Mouse (Mus musculus): ENCODE measurements around the gene Gm42674. TPM values are rescaled to one million over a fixed set of nuclear protein-coding genes. Genes with fewer than 3 reads are reported as not detected.

Gene Gm42674
- polyA plus RNA-seq, 2 experiments, result not detected

GRCm38 (mm10) chr3:90582556-90582955, 19.1 kb upstream of the Gm42674 start:
- Histone ChIP-seq H3K36me3 (ENCODE audit: control insufficient read depth, insufficient read depth, low read length) (no peaks in the 10 kb centered on the region), H3K9me3 (ENCODE audit: control insufficient read depth, low read length) (no peaks in the 10 kb centered on the region), H3K9ac (ENCODE audit: low read depth, low read length, severe bottlenecking) (no peak overlapping the region), H3K4me2 (replicated peaks; ENCODE audit: low read depth, low read length, severe bottlenecking) (no peak overlapping the region), H3K27ac (replicated peaks; ENCODE audit: low read depth, low read length) (no peak overlapping the region), H3K27me3 (ENCODE audit: control insufficient read depth, insufficient read depth, low read length) (no peaks in the 10 kb centered on the region), H3K4me3 (replicated peaks; ENCODE audit: low read length) (no peak overlapping the region), H3K4me1 (ENCODE audit: control insufficient read depth, insufficient read depth, low read length) (peaks cover 12% of the 10 kb centered on the region)
- DNase-seq (ENCODE audit: low spot score) (no peak), ATAC-seq (ENCODE audit: low FRiP score, low read depth) (no peak)
- no peak for TF ChIP-seq POLR2A (IDR thresholded peaks at IDR 0.05; ENCODE audit: borderline replicate concordance, extremely low read depth, insufficient read depth, insufficient read length)
- 83% methylated on average over 4 of the region's 4 CpGs for WGBS

- no peaks in the 10 kb centered on the region for H3K9me3 ChIP-seq (ENCODE audit: control insufficient read depth, low read length)
- H3K4me3 ChIP-seq (replicated peaks; ENCODE audit: low read length), result no peak overlapping the region
- DNase-seq (ENCODE audit: low spot score), result no peak
- H3K27me3 ChIP-seq (ENCODE audit: control insufficient read depth, insufficient read depth, low read length), result no peaks in the 10 kb centered on the region
- TF ChIP-seq POLR2A (IDR thresholded peaks at IDR 0.05; ENCODE audit: borderline replicate concordance, extremely low read depth, insufficient read depth, insufficient read length), result no peak
- peaks cover 12% of the 10 kb centered on the region for H3K4me1 ChIP-seq (ENCODE audit: control insufficient read depth, insufficient read depth, low read length)
- no peak overlapping the region for H3K9ac ChIP-seq (ENCODE audit: low read depth, low read length, severe bottlenecking)
- ATAC-seq (ENCODE audit: low FRiP score, low read depth), result no peak
- no peaks in the 10 kb centered on the region for H3K36me3 ChIP-seq (ENCODE audit: control insufficient read depth, insufficient read depth, low read length)
- H3K27ac ChIP-seq (replicated peaks; ENCODE audit: low read depth, low read length), result no peak overlapping the region
- no peak overlapping the region for H3K4me2 ChIP-seq (replicated peaks; ENCODE audit: low read depth, low read length, severe bottlenecking)
- WGBS, result 18% methylated on average over 3 of the region's 3 CpGs
These were observed 17.8 kb upstream of the Gm42674 start for GRCm38 (mm10) chr3:90583893-90584292.

- no peaks in the 10 kb centered on the region for H3K27me3 ChIP-seq (ENCODE audit: control insufficient read depth, insufficient read depth, low read length)
These were observed 16.1 kb upstream of the Gm42674 start for GRCm38 (mm10) chr3:90585595-90585994.

GRCm38 (mm10) chr3:90586016-90586643, 15.6 kb upstream of the Gm42674 start:
- TF ChIP-seq POLR2A (IDR thresholded peaks at IDR 0.05; ENCODE audit: borderline replicate concordance, extremely low read depth, insufficient read depth, insufficient read length), result no peak
- no peaks in the 10 kb centered on the region for H3K9me3 ChIP-seq (ENCODE audit: control insufficient read depth, low read length)
- no peak overlapping the region for H3K27ac ChIP-seq (replicated peaks; ENCODE audit: low read depth, low read length)
- H3K4me1 ChIP-seq (ENCODE audit: control insufficient read depth, insufficient read depth, low read length), result peaks cover 8% of the 10 kb centered on the region
- H3K36me3 ChIP-seq (ENCODE audit: control insufficient read depth, insufficient read depth, low read length), result no peaks in the 10 kb centered on the region
- peak; percentile 1; the same call in 1 of the 2 replicates for ATAC-seq (ENCODE audit: low FRiP score, low read depth)
- no peak overlapping the region for H3K4me2 ChIP-seq (replicated peaks; ENCODE audit: low read depth, low read length, severe bottlenecking)
- no peak overlapping the region for H3K9ac ChIP-seq (ENCODE audit: low read depth, low read length, severe bottlenecking)
- H3K27me3 ChIP-seq (ENCODE audit: control insufficient read depth, insufficient read depth, low read length), result no peaks in the 10 kb centered on the region
- no peak for DNase-seq (ENCODE audit: low spot score)
- 81% methylated on average over 15 of the region's 15 CpGs for WGBS
- H3K4me3 ChIP-seq (replicated peaks; ENCODE audit: low read length), result no peak overlapping the region

More at GRCm38 (mm10) chr3:90585595-90585994, 16.1 kb upstream of the Gm42674 start:
- WGBS, result 33% methylated on average over 5 of the region's 5 CpGs
- Histone ChIP-seq H3K9me3 (ENCODE audit: control insufficient read depth, low read length) (no peaks in the 10 kb centered on the region), H3K9ac (ENCODE audit: low read depth, low read length, severe bottlenecking) (no peak overlapping the region), H3K4me3 (replicated peaks; ENCODE audit: low read length) (no peak overlapping the region), H3K27ac (replicated peaks; ENCODE audit: low read depth, low read length) (no peak overlapping the region), H3K4me2 (replicated peaks; ENCODE audit: low read depth, low read length, severe bottlenecking) (no peak overlapping the region), H3K36me3 (ENCODE audit: control insufficient read depth, insufficient read depth, low read length) (no peaks in the 10 kb centered on the region), H3K4me1 (ENCODE audit: control insufficient read depth, insufficient read depth, low read length) (peaks cover 8% of the 10 kb centered on the region)
- ATAC-seq (ENCODE audit: low FRiP score, low read depth), result peak; percentile 65
- no peak for TF ChIP-seq POLR2A (IDR thresholded peaks at IDR 0.05; ENCODE audit: borderline replicate concordance, extremely low read depth, insufficient read depth, insufficient read length)
- peak; percentile 76 for DNase-seq (ENCODE audit: low spot score)

GRCm38 (mm10) chr3:90586906-90587305, 14.8 kb upstream of the Gm42674 start:
- Histone ChIP-seq H3K27me3 (ENCODE audit: control insufficient read depth, insufficient read depth, low read length) (no peaks in the 10 kb centered on the region), H3K4me2 (replicated peaks; ENCODE audit: low read depth, low read length, severe bottlenecking) (no peak overlapping the region), H3K9ac (ENCODE audit: low read depth, low read length, severe bottlenecking) (no peak overlapping the region), H3K9me3 (ENCODE audit: control insufficient read depth, low read length) (no peaks in the 10 kb centered on the region), H3K4me1 (ENCODE audit: control insufficient read depth, insufficient read depth, low read length) (peaks cover 8% of the 10 kb centered on the region), H3K27ac (replicated peaks; ENCODE audit: low read depth, low read length) (no peak overlapping the region; the same call in 1 of the 2 replicates), H3K4me3 (replicated peaks; ENCODE audit: low read length) (no peak overlapping the region), H3K36me3 (ENCODE audit: control insufficient read depth, insufficient read depth, low read length) (no peaks in the 10 kb centered on the region)
- WGBS, result 50% methylated on average over 10 of the region's 10 CpGs
- no peak for TF ChIP-seq POLR2A (IDR thresholded peaks at IDR 0.05; ENCODE audit: borderline replicate concordance, extremely low read depth, insufficient read depth, insufficient read length)
- DNase-seq (ENCODE audit: low spot score), result peak; percentile 10
- no peak for ATAC-seq (ENCODE audit: low FRiP score, low read depth)
